Mouse (Mus musculus): ENCODE results near the gene Cd151.

DNA sequence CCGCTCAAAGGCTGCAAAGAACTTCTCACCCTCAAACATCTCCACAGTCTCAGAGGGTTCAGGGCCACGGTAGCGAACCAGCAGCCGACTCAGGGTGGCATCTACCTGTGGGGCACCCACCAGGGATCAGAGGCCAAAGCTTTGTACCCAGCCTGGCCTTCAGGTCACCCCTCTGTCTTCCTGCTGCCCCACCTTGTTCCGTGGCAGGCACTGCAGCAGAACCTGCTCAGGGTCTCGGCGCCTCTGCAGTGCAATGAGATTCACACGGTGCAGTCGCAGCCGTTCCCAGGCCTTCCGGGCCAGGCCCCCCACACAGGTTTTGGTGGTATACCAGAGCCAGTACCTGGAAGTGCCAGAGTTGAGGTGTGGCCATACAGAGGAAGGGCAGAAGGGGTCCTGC is 27.4 kb upstream of the Cd151 start:
- no peak for TF ChIP-seq CTCF (IDR thresholded peaks at IDR 0.05)
- TF ChIP-seq POLR2A (IDR thresholded peaks at IDR 0.05; ENCODE audit: insufficient read depth, low read depth, low read length): no peak
- TF ChIP-seq EP300 (IDR thresholded peaks at IDR 0.05; ENCODE audit: insufficient read depth, low read depth, low read length): no peak

All from heart, adult 2 months (tissue).